Mouse (Mus musculus) limb, embryonic 15.5 days (tissue): ENCODE results near the gene Nr2f6. TPM values are rescaled to one million over a fixed set of nuclear protein-coding genes. Genes with fewer than 3 reads are reported as not detected.

ENCODE experiments used
- ATAC-seq: fragments of 200-750 bp; cut with Nextera tagmentation; 2 replicates; pipeline ENCODE4 v1.8.0; 2017; ENCODE audit warnings: low read depth, moderate TSS enrichment; ENCODE audit not compliant: insufficient number of reproducible peaks, low FRiP score, low TSS enrichment
- H3K27ac ChIP-seq: fragments of 300-500 bp; sonication (generic); 2 replicates; pipeline ENCODE4 v1.5.1; 2015; ENCODE audit warnings: moderate library complexity, mild to moderate bottlenecking, inconsistent platforms
- H3K27me3 ChIP-seq: fragments of 300-500 bp; sonication (generic); 2 replicates; pipeline ENCODE4 v1.6.1; 2015; ENCODE audit warnings: inconsistent platforms
- H3K36me3 ChIP-seq: fragments of 300-500 bp; sonication (generic); 2 replicates; pipeline ENCODE4 v1.6.1; 2015; ENCODE audit warnings: inconsistent platforms
- H3K4me1 ChIP-seq: fragments of 300-500 bp; sonication (generic); 2 replicates; pipeline ENCODE4 v1.6.1; 2015; ENCODE audit warnings: inconsistent platforms
- H3K4me2 ChIP-seq: fragments of 300-500 bp; sonication (generic); 2 replicates; pipeline ENCODE4 v1.6.1; 2015; ENCODE audit warnings: mild to moderate bottlenecking, inconsistent platforms
- H3K4me3 ChIP-seq: fragments of 300-500 bp; sonication (generic); 2 replicates; pipeline ENCODE4 v1.5.1; 2015; ENCODE audit warnings: mild to moderate bottlenecking, inconsistent platforms
- H3K9ac ChIP-seq: fragments of 300-500 bp; sonication (generic); 2 replicates; pipeline ENCODE4 v1.6.1; 2015; ENCODE audit warnings: inconsistent platforms
- H3K9me3 ChIP-seq: fragments of 300-500 bp; sonication (generic); 2 replicates; pipeline ENCODE4 v1.6.1; 2016; ENCODE audit warnings: inconsistent platforms
- WGBS: fragments of 180-500 bp; shearing (Covaris S2); methylation state at CpG from one replicate; pipeline ENCODE4 v1.1.7; 2015; 5-methylcytosine and 5-hydroxymethylcytosine counted together
- polyA plus RNA-seq: library from polyadenylated mRNA; unstranded; fragments of >200 nt; fragmentation: Nextera tagmentation; extraction: Ambion mirVana; gene quantifications from 2 replicates; pipeline ENCODE4 v1.2.1, GENCODE M21; 2015

Gene Nr2f6
- polyA plus RNA-seq, 1 experiment from 2014 or later: 42.9 TPM

DNA sequence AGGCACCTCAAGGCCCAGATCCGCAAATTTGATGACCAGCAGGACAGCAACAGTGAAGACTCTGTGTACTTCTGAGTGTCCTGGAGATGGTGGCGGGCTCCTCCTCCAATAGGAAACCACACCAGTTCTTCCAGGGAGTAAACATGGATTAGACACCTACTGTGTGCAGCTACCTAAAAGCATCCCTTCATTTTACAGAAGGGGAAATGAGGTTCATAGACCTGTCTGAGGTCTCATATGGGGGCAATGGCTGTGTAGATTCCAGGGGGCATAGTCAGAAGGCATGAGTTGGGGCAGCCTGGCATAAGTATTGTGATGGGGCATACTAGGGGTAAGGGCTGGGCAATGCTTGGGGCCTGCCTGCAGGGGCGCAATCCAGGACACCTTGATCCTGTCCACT is 8.8 kb downstream of the Nr2f6 start:
- no peak for ATAC-seq
- peaks cover 49% of the 10 kb centered on the region for H3K36me3 ChIP-seq
- 90% methylated on average over 3 of the region's 3 CpGs for WGBS

GRCm38 (mm10) chr8:71372427-71372826 is 9.3 kb downstream of the Nr2f6 start:
- Histone ChIP-seq H3K4me3 (no peak overlapping the region), H3K27me3 (no peaks in the 10 kb centered on the region), H3K36me3 (peaks cover 44% of the 10 kb centered on the region), H3K9ac (no peak overlapping the region), H3K9me3 (no peaks in the 10 kb centered on the region), H3K4me1 (peaks cover 53% of the 10 kb centered on the region), H3K4me2 (no peak overlapping the region), H3K27ac (peak overlapping the region; percentile 28; the same call in 1 of the 2 replicates)
- 87% methylated on average over 12 of the region's 12 CpGs for WGBS
- no peak for ATAC-seq

More for the DNA sequence above, 8.8 kb downstream of the Nr2f6 start:
- Histone ChIP-seq H3K4me1 (peaks cover 48% of the 10 kb centered on the region), H3K27me3 (no peaks in the 10 kb centered on the region), H3K9ac (no peak overlapping the region), H3K4me2 (no peak overlapping the region), H3K27ac (peak overlapping the region; percentile 28; the same call in 1 of the 2 replicates), H3K9me3 (no peaks in the 10 kb centered on the region), H3K4me3 (no peak overlapping the region)

DNA sequence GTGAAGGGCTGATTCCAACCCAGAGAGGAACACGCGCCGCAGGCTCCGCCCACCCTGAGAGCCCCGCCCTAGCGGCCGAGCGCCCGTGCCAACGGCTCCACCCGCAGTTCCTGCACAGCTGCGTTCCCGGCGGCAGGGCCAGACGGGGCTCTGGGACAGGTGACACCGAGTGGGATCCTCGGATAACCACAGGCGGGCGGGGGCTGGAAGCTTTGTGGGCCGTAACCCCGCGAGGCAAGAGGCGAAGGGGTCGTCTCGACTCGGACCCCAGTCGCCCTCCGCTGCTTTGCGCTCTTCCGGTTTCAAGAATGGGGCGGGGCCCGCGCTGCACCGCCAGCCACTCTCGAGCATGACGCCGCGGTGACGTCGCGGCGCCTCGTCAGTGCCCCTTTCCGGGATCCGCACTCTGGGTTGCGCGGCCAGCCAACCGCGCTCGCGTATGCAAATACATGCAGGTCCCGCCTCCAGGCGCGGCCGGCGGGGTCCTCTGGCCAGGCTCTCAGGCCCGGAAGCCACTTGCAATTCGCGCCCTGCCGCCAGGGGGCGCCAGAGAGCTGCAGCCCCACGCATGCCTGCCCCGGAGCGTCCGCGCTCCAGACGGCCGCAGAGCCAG is 10.4 kb downstream of the Nr2f6 start, which contains the start of gene Ocel1:
Ocel1 (plus strand) TSS at position 63 of the 613 bp plus-strand sequence.
- Histone ChIP-seq H3K9me3 (no peaks in the 10 kb centered on the region), H3K27me3 (no peaks in the 10 kb centered on the region), H3K4me3 (peak within 1 kb of the TSS; percentile 63), H3K27ac (peak within 1 kb of the TSS; percentile 90), H3K4me1 (peaks cover 46% of the 10 kb centered on the region), H3K4me2 (peak within 1 kb of the TSS; percentile 48), H3K9ac (peak within 1 kb of the TSS; percentile 31; the same call in 1 of the 2 replicates), H3K36me3 (peaks cover 38% of the 10 kb centered on the region)
- WGBS: under 1% methylated on average over 68 of the region's 68 CpGs
- ATAC-seq: peak; percentile 88

DNA sequence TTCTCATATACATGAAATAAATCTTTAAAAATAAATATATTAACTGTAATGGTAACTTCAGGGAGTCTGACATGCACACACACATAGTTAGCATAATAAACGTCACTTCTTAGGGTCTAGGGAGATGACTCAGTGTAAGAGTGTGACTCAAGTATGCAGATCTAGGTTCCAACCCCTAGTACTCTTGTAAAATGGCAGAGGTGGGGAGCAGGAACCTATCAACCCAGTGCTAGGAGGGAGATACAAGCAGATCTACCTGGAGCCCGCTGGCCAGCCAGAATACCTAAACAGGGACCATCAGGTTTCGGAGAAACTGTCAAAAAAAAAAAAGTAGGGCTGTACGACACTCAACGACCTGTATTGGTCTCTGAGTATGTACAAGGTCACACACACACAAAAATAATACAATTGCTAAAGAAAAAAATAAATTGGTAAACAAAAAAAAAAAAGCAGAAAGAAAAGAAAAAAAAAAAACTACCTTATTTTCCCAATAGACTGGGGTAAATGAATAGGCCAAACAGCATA is 11.0 kb downstream of the Nr2f6 start:
- H3K9me3 ChIP-seq: no peaks in the 10 kb centered on the region
- peak overlapping the region; percentile 48 for H3K4me2 ChIP-seq
- WGBS: 18% methylated on average over 5 of the region's 5 CpGs
- peaks cover 38% of the 10 kb centered on the region for H3K36me3 ChIP-seq
- peaks cover 46% of the 10 kb centered on the region for H3K4me1 ChIP-seq
- no peak overlapping the region for H3K9ac ChIP-seq
- peak overlapping the region; percentile 63 for H3K4me3 ChIP-seq
- peak overlapping the region; percentile 90 for H3K27ac ChIP-seq
- no peaks in the 10 kb centered on the region for H3K27me3 ChIP-seq
- no peak for ATAC-seq

DNA sequence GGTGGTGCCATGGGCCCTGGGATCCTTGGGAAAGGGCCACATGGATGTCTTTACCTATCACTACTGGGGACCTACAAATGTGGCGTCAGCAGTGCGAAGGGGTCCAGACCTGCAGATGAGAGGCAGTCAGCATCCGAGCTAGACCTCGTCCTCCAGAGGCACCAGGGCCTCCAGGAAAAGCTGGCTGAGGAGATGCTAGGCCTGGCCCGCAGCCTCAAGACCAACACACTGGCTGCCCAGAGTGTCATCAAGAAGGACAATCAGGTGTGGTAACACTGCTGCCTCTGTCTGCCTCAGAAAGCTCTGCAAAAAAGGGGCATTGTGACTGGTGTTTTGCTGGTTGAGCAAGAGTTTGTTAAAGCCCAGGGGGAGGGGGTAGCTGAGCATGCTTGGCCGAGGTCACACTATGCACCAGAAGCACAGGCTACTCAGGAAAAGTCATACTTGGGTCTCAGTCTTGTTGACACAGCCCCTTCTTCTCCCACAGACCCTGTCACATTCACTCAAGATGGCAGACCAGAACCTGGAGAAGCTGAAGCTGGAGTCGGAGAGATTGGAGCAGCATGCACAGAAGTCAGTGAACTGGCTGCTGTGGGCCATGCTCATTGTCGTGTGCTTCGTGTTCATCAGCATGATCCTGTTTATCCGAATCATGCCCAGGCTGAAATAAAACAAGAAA is 12.6 kb downstream of the Nr2f6 start:
- Histone ChIP-seq H3K4me1 (peaks cover 34% of the 10 kb centered on the region), H3K4me3 (no peak overlapping the region), H3K9me3 (no peaks in the 10 kb centered on the region), H3K27ac (no peak overlapping the region), H3K9ac (no peak overlapping the region), H3K4me2 (no peak overlapping the region), H3K27me3 (no peaks in the 10 kb centered on the region), H3K36me3 (peaks cover 25% of the 10 kb centered on the region)
- ATAC-seq: no peak
- 91% methylated on average over 10 of the region's 10 CpGs for WGBS

DNA sequence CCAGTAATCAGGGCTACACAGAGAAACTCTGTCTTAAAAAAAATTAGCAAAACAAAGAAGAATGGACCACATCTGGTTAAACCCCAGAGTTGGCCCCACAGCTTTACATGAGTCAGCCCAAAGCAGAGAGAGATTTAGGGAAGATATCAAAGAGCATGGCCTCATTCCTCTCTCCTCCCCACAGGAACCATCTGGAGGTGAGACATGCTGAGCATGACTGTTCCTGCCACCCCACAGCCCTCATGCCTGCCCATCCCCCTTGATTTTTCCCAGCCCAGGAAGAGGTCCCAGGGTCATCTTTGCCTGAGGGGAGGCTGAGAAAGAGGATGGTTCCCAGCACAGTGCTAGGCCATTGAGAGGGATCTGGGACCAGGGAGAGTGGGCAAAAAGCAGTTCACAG is 13.4 kb downstream of the Nr2f6 start:
- H3K27me3 ChIP-seq: no peaks in the 10 kb centered on the region
- H3K36me3 ChIP-seq: peaks cover 17% of the 10 kb centered on the region
- peak overlapping the region; percentile 89; the same call in 1 of the 2 replicates for H3K4me2 ChIP-seq
- ATAC-seq: no peak
- peak overlapping the region; percentile 65; the same call in 1 of the 2 replicates for H3K4me3 ChIP-seq
- H3K27ac ChIP-seq: no peak overlapping the region
- 0 out of 2 replicates have a peak overlapping the region, but pooled peaks have one; percentile 26 for H3K9ac ChIP-seq
- peaks cover 34% of the 10 kb centered on the region for H3K4me1 ChIP-seq
- H3K9me3 ChIP-seq: no peaks in the 10 kb centered on the region

- peaks cover 34% of the 10 kb centered on the region for H3K4me1 ChIP-seq
- no peaks in the 10 kb centered on the region for H3K27me3 ChIP-seq
- H3K4me3 ChIP-seq: peak overlapping the region; percentile 65
- H3K4me2 ChIP-seq: peak overlapping the region; percentile 89
- H3K9me3 ChIP-seq: no peaks in the 10 kb centered on the region
- WGBS: 43% methylated on average over 17 of the region's 17 CpGs
- peaks cover 15% of the 10 kb centered on the region; the same call in 1 of the 2 replicates for H3K36me3 ChIP-seq
- peak overlapping the region; percentile 95 for H3K27ac ChIP-seq
- ATAC-seq: no peak
- peak overlapping the region; percentile 26 for H3K9ac ChIP-seq
Observed at GRCm38 (mm10) chr8:71367529-71368176, 14.1 kb downstream of the Nr2f6 start.

DNA sequence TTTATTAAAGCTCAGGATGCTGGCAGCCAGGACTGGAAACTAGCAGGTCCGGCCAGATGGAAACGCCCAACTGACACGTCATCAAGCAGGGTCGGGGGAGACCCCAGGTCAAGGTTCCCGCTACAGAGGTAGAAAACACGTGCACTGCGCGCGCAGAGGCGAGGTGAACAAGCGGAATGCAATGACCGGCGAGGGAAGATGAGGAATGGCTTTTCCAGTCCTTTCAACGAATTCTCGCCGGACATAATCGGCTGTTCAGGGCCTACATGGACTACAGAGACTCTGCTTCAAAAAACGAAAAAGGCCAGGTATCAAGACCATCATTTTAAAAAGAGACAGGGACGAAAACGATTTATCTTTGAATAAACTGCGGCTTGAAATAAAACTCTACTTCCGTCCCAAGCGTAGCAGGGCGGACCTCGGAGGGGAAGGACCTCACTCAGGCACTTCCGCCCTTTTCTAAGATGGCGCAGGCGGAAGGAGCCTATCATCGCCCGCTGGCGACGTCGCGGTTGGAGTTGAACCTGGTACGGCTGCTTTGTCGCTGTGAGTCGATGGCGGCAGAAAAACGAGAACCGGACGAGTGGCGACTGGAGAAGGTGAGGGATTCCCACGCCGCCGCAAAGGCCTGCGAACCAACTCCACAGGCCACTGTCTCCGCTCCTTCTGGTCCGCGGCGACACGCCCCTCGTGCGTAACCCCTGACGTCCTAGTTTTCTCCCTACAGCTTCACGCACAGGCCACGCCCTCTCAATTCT is 14.8 kb downstream of the Nr2f6 start, which contains the start of gene Use1:
Use1 (plus strand) TSS at position 78 of the 758 bp plus-strand sequence.
- H3K9ac ChIP-seq: peak within 1 kb of the TSS; percentile 53
- H3K27me3 ChIP-seq: no peaks in the 10 kb centered on the region
- ATAC-seq: peak; percentile 84
- peaks cover 34% of the 10 kb centered on the region for H3K4me1 ChIP-seq
- H3K36me3 ChIP-seq: peaks cover 15% of the 10 kb centered on the region; the same call in 1 of the 2 replicates
- no peaks in the 10 kb centered on the region for H3K9me3 ChIP-seq
- peak within 1 kb of the TSS; percentile 65 for H3K4me3 ChIP-seq
- H3K4me2 ChIP-seq: peak within 1 kb of the TSS; percentile 89
- WGBS: under 1% methylated on average over 56 of the region's 56 CpGs
- H3K27ac ChIP-seq: peak within 1 kb of the TSS; percentile 95

DNA sequence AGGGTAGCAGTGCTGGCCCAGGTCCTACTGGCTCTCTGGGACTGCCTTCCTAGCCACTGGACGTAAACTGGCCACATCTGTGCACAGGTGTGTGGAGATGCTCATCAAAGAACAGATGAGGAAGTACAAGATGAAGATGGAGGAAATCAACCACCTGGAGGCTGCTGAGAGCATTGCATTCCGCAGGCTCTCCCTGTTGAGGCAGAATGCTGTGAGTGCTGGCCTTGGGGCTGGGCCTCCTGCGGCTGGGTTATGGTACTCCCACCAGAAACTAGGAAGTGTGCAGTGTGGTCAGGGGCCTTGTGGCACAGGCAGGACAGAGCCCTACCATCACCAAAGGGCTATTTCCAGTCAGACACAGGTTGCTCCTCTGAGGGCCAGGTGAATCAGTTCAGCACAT is 23.7 kb downstream of the Nr2f6 start:
- ATAC-seq: no peak
- H3K9ac ChIP-seq: no peak overlapping the region
- peaks cover 89% of the 10 kb centered on the region for H3K36me3 ChIP-seq
- H3K4me3 ChIP-seq: no peak overlapping the region
- WGBS: 89% methylated on average over 3 of the region's 3 CpGs
- no peak overlapping the region for H3K4me2 ChIP-seq
- H3K27me3 ChIP-seq: no peaks in the 10 kb centered on the region
- H3K9me3 ChIP-seq: no peaks in the 10 kb centered on the region
- no peaks in the 10 kb centered on the region for H3K4me1 ChIP-seq
- H3K27ac ChIP-seq: no peak overlapping the region

GRCm38 (mm10) chr8:71351520-71351919 is 30.2 kb downstream of the Nr2f6 start:
- Histone ChIP-seq H3K9me3 (no peaks in the 10 kb centered on the region), H3K4me1 (no peaks in the 10 kb centered on the region), H3K4me2 (no peak overlapping the region), H3K9ac (no peak overlapping the region), H3K4me3 (no peak overlapping the region), H3K36me3 (peaks cover 96% of the 10 kb centered on the region), H3K27ac (no peak overlapping the region), H3K27me3 (no peaks in the 10 kb centered on the region)
- WGBS: 95% methylated on average over 1 of the region's 1 CpGs
- no peak for ATAC-seq

DNA sequence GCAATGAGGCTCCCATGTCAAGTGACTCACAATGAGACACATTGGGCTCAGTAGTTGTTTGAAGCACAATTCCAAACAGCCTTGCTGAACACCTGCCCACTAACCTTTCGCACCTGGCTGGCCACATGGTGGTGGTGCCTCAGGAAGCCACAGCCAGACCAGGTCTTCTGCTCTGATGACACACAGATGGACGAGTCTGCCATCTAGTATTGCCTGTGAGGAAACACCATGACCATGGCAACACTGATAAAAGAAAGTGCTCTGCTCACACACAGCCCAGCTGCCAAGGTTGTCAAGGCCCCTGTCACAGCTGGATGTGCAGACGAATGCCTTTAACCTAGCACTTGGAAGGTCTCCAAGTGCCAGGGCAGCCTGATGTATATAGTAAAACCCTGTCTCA is 30.6 kb downstream of the Nr2f6 start:
- H3K27me3 ChIP-seq: no peaks in the 10 kb centered on the region
- peaks cover 96% of the 10 kb centered on the region for H3K36me3 ChIP-seq
- H3K9ac ChIP-seq: no peak overlapping the region
- H3K4me3 ChIP-seq: no peak overlapping the region
- 59% methylated on average over 3 of the region's 3 CpGs for WGBS
- ATAC-seq: no peak
- H3K4me2 ChIP-seq: no peak overlapping the region
- no peaks in the 10 kb centered on the region for H3K4me1 ChIP-seq
- no peaks in the 10 kb centered on the region for H3K9me3 ChIP-seq
- no peak overlapping the region for H3K27ac ChIP-seq
